ENCODE assay signal across 32 mouse cellular contexts in the genomic region with DNA sequence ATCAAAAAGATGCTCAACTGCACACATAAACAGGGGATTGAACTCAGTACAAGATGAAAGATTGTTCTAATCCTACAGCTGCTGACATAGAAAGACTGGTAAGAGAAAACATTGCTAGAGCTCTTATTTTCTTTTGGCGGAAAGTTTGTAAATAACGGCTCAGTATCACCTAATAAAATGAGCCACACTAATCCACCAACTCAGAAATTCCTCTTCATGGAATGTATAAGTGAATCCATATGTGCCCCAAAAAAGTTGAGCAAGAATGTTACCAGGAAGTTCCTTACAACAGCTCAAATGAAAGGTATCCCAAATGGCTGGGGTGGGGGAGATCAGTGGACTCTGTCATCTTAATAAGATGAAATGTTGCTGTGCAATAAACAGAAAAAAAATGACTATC. TPM values are rescaled to one million over a fixed set of nuclear protein-coding genes. Genes with fewer than 3 reads are reported as not detected.
DNase-seq lines count a peak whose midpoint lies in the region; ATAC-seq and TF ChIP-seq lines count a peak whose summit lies in the region.
"Had no signal": no experiment of that assay in that cellular context is flagged by ENCODE, and none has a peak within 500 bp of the region (broad histone marks: within the 10 kb centered on the region; RNA-seq: fewer than 3 reads in every experiment).

No protein-coding gene starts in this region.

- 66% methylated on average over 2 of the region's 2 CpGs for WGBS in lung, embryonic 14.5 days
- 77% methylated on average over 2 of the region's 2 CpGs for WGBS in lung, postnatal 0 days

- ATAC-seq in lung, embryonic 14.5 days (ENCODE audit: insufficient read depth): peak; percentile 38
- ATAC-seq in lung, postnatal 0 days: no peak
- ATAC-seq: forebrain, embryonic 13.5 days; forebrain, embryonic 16.5 days; hindbrain, embryonic 16.5 days; inflammation-experienced regulatory T-cells, adult 6 months had no signal

- no peak overlapping the region for H3K27ac ChIP-seq in lung, embryonic 14.5 days (ENCODE audit: low read depth)
- H3K27ac ChIP-seq in lung, postnatal 0 days (ENCODE audit: low read length): no peak overlapping the region
- H3K27ac ChIP-seq: embryonic facial prominence, embryonic 13.5 days; forebrain, embryonic 10.5 days; forebrain, embryonic 13.5 days; gastrocnemius, adult 2 months; heart, embryonic 15.5 days; hindbrain, embryonic 10.5 days; hindbrain, embryonic 13.5 days had no signal

- no peaks in the 10 kb centered on the region for H3K27me3 ChIP-seq in lung, embryonic 14.5 days (ENCODE audit: insufficient read depth, low read length)
- H3K27me3 ChIP-seq in lung, postnatal 0 days (replicated peaks; ENCODE audit: insufficient read depth, low read length): no peaks in the 10 kb centered on the region
- H3K27me3 ChIP-seq: forebrain, embryonic 13.5 days; heart, embryonic 12.5 days; heart, embryonic 15.5 days; hindbrain, embryonic 13.5 days had no signal

- H3K4me3 ChIP-seq in lung, embryonic 14.5 days (ENCODE audit: low read depth, low read length): no peak overlapping the region
- H3K4me3 ChIP-seq in lung, postnatal 0 days (ENCODE audit: low read depth, low read length): no peak overlapping the region
- H3K4me3 ChIP-seq: embryonic facial prominence, embryonic 13.5 days; forebrain, embryonic 10.5 days; forebrain, embryonic 13.5 days; gastrocnemius, adult 2 months; heart, embryonic 12.5 days; heart, embryonic 15.5 days; hindbrain, embryonic 10.5 days; hindbrain, embryonic 13.5 days had no signal

- H3K9ac ChIP-seq in lung, embryonic 14.5 days: no peak overlapping the region
- no peak overlapping the region for H3K9ac ChIP-seq in lung, postnatal 0 days (replicated peaks; ENCODE audit: low read depth)
- H3K9ac ChIP-seq: embryonic facial prominence, embryonic 13.5 days; forebrain, embryonic 13.5 days; heart, embryonic 12.5 days; heart, embryonic 15.5 days; hindbrain, embryonic 13.5 days had no signal

- no peak overlapping the region for H3K4me2 ChIP-seq in lung, embryonic 14.5 days
- no peak overlapping the region for H3K4me2 ChIP-seq in lung, postnatal 0 days (replicated peaks; ENCODE audit: low read depth, low read length)
- H3K4me2 ChIP-seq: embryonic facial prominence, embryonic 13.5 days; forebrain, embryonic 13.5 days; heart, embryonic 12.5 days; heart, embryonic 15.5 days; hindbrain, embryonic 13.5 days had no signal

- no peaks in the 10 kb centered on the region for H3K4me1 ChIP-seq in lung, embryonic 14.5 days (ENCODE audit: insufficient read depth)
- no peaks in the 10 kb centered on the region for H3K4me1 ChIP-seq in lung, postnatal 0 days (ENCODE audit: insufficient read depth, low read depth, low read length)
- H3K4me1 ChIP-seq: embryonic facial prominence, embryonic 13.5 days; forebrain, embryonic 10.5 days; forebrain, embryonic 13.5 days; heart, embryonic 12.5 days; heart, embryonic 15.5 days; hindbrain, embryonic 10.5 days; hindbrain, embryonic 13.5 days had no signal

- H3K9me3 ChIP-seq in lung, embryonic 14.5 days (ENCODE audit: low read depth, low read length): no peaks in the 10 kb centered on the region
- no peaks in the 10 kb centered on the region for H3K9me3 ChIP-seq in lung, postnatal 0 days (ENCODE audit: low read length)
- H3K9me3 ChIP-seq: embryonic facial prominence, embryonic 13.5 days; forebrain, embryonic 10.5 days; forebrain, embryonic 13.5 days; heart, embryonic 12.5 days; heart, embryonic 15.5 days; hindbrain, embryonic 10.5 days; hindbrain, embryonic 13.5 days had no signal

- no peak for TF ChIP-seq EP300 in lung, postnatal 0 days (IDR thresholded peaks at IDR 0.05)

- no peaks in the 10 kb centered on the region for H3K36me3 ChIP-seq in lung, embryonic 14.5 days (ENCODE audit: insufficient read depth)
- no peaks in the 10 kb centered on the region for H3K36me3 ChIP-seq in lung, postnatal 0 days (ENCODE audit: insufficient read depth, low read length)
- H3K36me3 ChIP-seq: embryonic facial prominence, embryonic 13.5 days; forebrain, embryonic 10.5 days; G1E; heart, embryonic 12.5 days; heart, embryonic 15.5 days; hindbrain, embryonic 10.5 days; hindbrain, embryonic 13.5 days had no signal

- peak; percentile 3 for DNase-seq in embryo, embryonic 10.5 days (ENCODE audit: low spot score)
- DNase-seq in embryo, embryonic 9.5 days (ENCODE audit: extremely low spot score): no peak
- DNase-seq in lung, embryonic 14.5 days: peak; percentile 84
- DNase-seq in lung, postnatal 4 days: no peak
- peak; percentile 29 for DNase-seq in lung, postnatal 0 days (ENCODE audit: low spot score)
- no peak for DNase-seq in lung, postnatal 10 days
- DNase-seq in hindlimb bud, embryonic 11.5 days (ENCODE audit: extremely low spot score, low read depth, low spot score): peak; percentile 30
- no peak for DNase-seq in thymus, adult 18-20 months
- DNase-seq: adrenal gland, adult 2 months; adrenal gland, postnatal 14 days; B cell, adult 2 months; cerebellum, adult 11 months; cerebellum, adult 2 months; cerebellum, adult 9-11 months; cerebellum, postnatal 25 days; embryo, embryonic 11 days; gastrocnemius, adult 2 months; gastrocnemius, postnatal 14 days; heart, adult 11 months; heart, postnatal 10 days; heart, postnatal 36 days had no signal

- no peak for TF ChIP-seq CTCF in lung, embryonic 14.5 days (IDR thresholded peaks at IDR 0.05; ENCODE audit: low read depth)
- TF ChIP-seq CTCF in lung, postnatal 0 days (IDR thresholded peaks at IDR 0.05): no peak

RNA-seq across cellular contexts. Expression of a gene that starts 44.1 kb away (rescaled TPM):
- not detected in 2 replicates for polyA plus RNA-seq in lung, embryonic 14.5 days (2014; fragmentation: Nextera tagmentation; extraction: Ambion mirVana)
- polyA plus RNA-seq in lung, postnatal 0 days (2015; fragmentation: Nextera tagmentation; extraction: Ambion mirVana): 0.25 TPM in 1 of 2 replicates, not detected in the other
- polyA plus RNA-seq: cerebellum, adult 2 months; embryonic facial prominence, embryonic 13.5 days; forebrain, embryonic 10.5 days; forebrain, embryonic 13.5 days; forebrain, embryonic 16.5 days; G1E; heart, embryonic 12.5 days; heart, embryonic 15.5 days; hindbrain, embryonic 10.5 days; hindbrain, embryonic 13.5 days; hindbrain, embryonic 16.5 days had no signal

RNA-seq across cellular contexts. Expression of a gene that starts 57.5 kb away (rescaled TPM):
- 2.9 and 5.3 TPM in 2 replicates for polyA plus RNA-seq in lung, embryonic 14.5 days (2014; fragmentation: Nextera tagmentation; extraction: Ambion mirVana)
- polyA plus RNA-seq in lung, postnatal 0 days (2015; fragmentation: Nextera tagmentation; extraction: Ambion mirVana): 12.9 and 23.0 TPM in 2 replicates
- polyA plus RNA-seq: forebrain, embryonic 16.5 days; G1E; inflammation-experienced regulatory T-cells, adult 6 months had no signal

Comparison
In these comparisons a context has a peak if more than half of its experiments do, and no peak if none do; other contexts are left out.
1. DNase-seq: peak in embryo, embryonic 10.5 days (single experiment), lung, embryonic 14.5 days (single experiment), lung, postnatal 0 days (single experiment) and hindlimb bud, embryonic 11.5 days (single experiment); none in embryo, embryonic 9.5 days (single experiment), lung, postnatal 4 days (0 of 2), lung, postnatal 10 days (single experiment) and thymus, adult 18-20 months (0 of 2).